Mouse (Mus musculus) kidney, embryonic 16.5 days (tissue): ENCODE measurements at regions not wholly inside any gene's neighbourhood (a gene's known extent, or its start where the extent isn't known, plus 50 kb on each side); places are given as distances from the start of the nearest gene placed in this dataset.

Experiments
- ATAC-seq: fragments of 200-750 bp; cut with Nextera tagmentation; 2 replicates; pipeline ENCODE4 v1.8.0; 2017; ENCODE audit warnings: moderate TSS enrichment; ENCODE audit not compliant: low FRiP score, low TSS enrichment
- H3K27ac ChIP-seq: fragments of 300-500 bp; sonication (generic); 2 replicates; pipeline ENCODE4 v1.5.1; 2014; ENCODE audit warnings: low read length
- H3K27me3 ChIP-seq: fragments of 300-500 bp; sonication (generic); 2 replicates; pipeline ENCODE4 v1.6.1; 2014; ENCODE audit warnings: low read length, control low read depth, mixed read lengths; ENCODE audit not compliant: insufficient read depth
- H3K36me3 ChIP-seq: fragments of 300-500 bp; sonication (generic); 2 replicates; pipeline ENCODE4 v1.6.1; 2014; ENCODE audit warnings: low read length, control low read depth, mixed read lengths; ENCODE audit not compliant: insufficient read depth
- H3K4me1 ChIP-seq: fragments of 300-500 bp; sonication (generic); 2 replicates; pipeline ENCODE4 v1.6.1; 2014; ENCODE audit warnings: low read length, control low read depth, mixed read lengths; ENCODE audit not compliant: insufficient read depth
- H3K4me2 ChIP-seq: fragments of 300-500 bp; sonication (generic); replicated peaks from 2 replicates; pipeline ENCODE4 v1.6.1; 2014; ENCODE audit warnings: low read depth, low read length
- H3K4me3 ChIP-seq: fragments of 300-500 bp; sonication (generic); 2 replicates; pipeline ENCODE4 v1.5.1; 2014; ENCODE audit warnings: mild to moderate bottlenecking, low read length
- H3K9ac ChIP-seq: fragments of 300-500 bp; sonication (generic); replicated peaks from 2 replicates; pipeline ENCODE4 v1.6.1; 2014; ENCODE audit warnings: low read length
- H3K9me3 ChIP-seq: fragments of 300-500 bp; sonication (generic); 2 replicates; pipeline ENCODE4 v1.6.1; 2016; ENCODE audit warnings: low read length, control low read depth
- WGBS: fragments of 180-500 bp; shearing (Covaris S2); extraction: QIAGEN DNeasy Blood & Tissue Kit; methylation state at CpG from one replicate; pipeline ENCODE4 v1.1.7; 2014; 5-methylcytosine and 5-hydroxymethylcytosine counted together

DNA sequence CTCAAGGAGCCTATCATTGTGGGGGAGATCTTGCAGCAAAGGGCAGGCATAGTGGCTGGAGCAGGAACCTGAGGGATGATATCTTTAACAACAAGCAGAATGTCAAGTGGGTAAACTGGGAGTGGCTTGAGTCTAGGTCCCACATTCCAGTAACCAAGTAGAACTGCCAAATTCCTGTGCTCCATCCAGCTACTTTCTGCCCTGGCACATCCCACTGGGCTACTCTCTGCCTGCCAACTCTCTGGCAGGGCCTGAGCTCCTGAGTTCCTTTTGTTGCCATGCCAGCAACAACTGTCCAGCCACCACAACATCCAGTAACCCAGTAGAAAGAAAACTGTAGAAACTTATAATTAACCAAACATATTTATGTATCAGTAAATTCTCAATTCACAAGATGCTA is 1088.8 kb upstream of the Tenm4 start:
- Histone ChIP-seq H3K9ac (no peak overlapping the region), H3K4me2 (no peak overlapping the region), H3K9me3 (no peaks in the 10 kb centered on the region), H3K4me1 (no peaks in the 10 kb centered on the region), H3K36me3 (no peaks in the 10 kb centered on the region), H3K27ac (no peak overlapping the region), H3K27me3 (no peaks in the 10 kb centered on the region), H3K4me3 (no peak overlapping the region)
- ATAC-seq: no peak

DNA sequence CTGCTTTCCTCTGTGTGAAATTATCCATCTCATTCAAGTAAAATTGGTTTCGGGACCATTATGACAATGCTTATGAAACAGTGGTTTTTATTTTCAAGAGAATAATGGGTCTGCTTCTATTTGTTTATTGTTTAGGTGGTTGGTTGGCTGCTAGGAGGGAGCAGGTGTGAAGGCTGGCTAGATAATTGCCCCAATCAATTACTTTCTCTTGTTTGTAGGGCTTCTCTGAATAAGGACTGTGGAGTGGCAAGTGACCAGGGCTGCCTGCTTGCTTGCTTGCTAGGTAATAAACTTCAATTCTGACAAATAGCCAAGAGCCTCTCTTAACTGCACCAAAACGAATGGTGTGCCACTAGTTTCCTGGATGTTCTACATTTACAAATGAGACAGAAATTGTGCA is 1086.7 kb upstream of the Tenm4 start:
- no peaks in the 10 kb centered on the region for H3K4me1 ChIP-seq
- no peak overlapping the region for H3K27ac ChIP-seq
- H3K36me3 ChIP-seq: no peaks in the 10 kb centered on the region
- no peaks in the 10 kb centered on the region for H3K9me3 ChIP-seq
- H3K4me3 ChIP-seq: no peak overlapping the region
- H3K27me3 ChIP-seq: no peaks in the 10 kb centered on the region
- 41% methylated on average over 2 of the region's 2 CpGs for WGBS
- no peak for ATAC-seq
- H3K9ac ChIP-seq: no peak overlapping the region
- no peak overlapping the region for H3K4me2 ChIP-seq

DNA sequence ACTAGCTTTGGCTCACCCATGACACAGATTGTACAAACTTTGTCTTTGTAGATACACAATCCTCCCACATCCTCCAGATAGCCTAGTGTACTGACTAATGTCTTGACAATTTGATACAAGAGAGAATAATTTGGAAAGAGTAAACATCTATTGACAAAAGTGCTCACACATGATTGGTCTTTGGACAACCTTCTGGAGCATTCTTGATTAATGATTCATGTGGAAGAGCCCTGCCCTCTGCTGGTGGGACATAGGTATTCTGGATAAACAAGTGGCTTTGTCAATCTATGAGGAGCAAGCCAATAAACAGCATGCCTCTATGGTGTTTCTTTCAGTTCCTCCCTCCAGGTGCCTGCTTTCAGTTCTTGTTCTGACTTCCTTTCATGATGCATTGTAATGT is 1079.7 kb upstream of the Tenm4 start:
- Histone ChIP-seq H3K4me3 (no peak overlapping the region), H3K36me3 (no peaks in the 10 kb centered on the region)

DNA sequence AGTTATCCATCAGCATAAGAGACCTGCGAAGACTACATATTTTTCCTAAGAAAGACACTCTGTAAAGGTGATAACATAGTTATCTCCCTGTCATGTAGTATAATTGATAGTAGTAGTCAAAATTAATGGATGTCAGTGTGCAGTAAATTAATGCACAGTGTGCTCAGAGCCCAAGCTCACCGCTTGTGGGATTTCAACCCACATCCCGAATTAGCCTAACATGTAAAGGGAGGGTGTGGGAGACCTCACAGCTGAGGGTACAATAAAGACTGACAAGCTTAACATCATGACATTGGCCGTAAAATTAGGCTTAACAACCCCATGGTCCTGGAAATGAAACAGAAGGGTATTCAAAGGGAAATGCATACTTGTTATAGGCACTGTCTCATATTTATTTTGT is 1042.0 kb upstream of the Tenm4 start:
- 60% methylated on average over 4 of the region's 4 CpGs for WGBS
- no peak for ATAC-seq

More for the DNA sequence above, 1079.7 kb upstream of the Tenm4 start:
- Histone ChIP-seq H3K4me2 (no peak overlapping the region), H3K9ac (no peak overlapping the region), H3K27me3 (no peaks in the 10 kb centered on the region), H3K27ac (no peak overlapping the region), H3K9me3 (no peaks in the 10 kb centered on the region), H3K4me1 (no peaks in the 10 kb centered on the region)
- no peak for ATAC-seq

DNA sequence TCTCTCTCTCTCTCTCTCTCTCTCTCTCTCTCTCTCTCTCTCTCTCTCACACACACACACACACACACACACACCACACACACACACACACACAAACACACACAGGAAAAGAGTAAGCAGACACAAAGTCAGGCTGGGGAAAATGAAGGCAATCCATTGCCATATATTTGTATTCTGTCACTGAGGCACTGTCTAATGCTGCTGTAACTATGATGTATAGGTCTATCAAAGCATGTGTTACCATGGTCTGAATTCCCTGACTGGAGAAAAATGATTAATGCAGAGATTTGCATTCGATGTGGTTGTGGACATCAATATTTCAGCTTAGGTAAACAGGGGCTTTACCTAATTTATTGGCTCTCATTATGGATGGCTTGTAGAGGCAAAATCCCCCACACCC is 1038.0 kb upstream of the Tenm4 start:
- H3K27me3 ChIP-seq: no peaks in the 10 kb centered on the region
- WGBS: 58% methylated on average over 1 of the region's 1 CpGs
- no peak for ATAC-seq
- no peaks in the 10 kb centered on the region for H3K9me3 ChIP-seq
- no peaks in the 10 kb centered on the region for H3K36me3 ChIP-seq
- H3K4me3 ChIP-seq: no peak overlapping the region
- no peak overlapping the region for H3K9ac ChIP-seq
- H3K4me1 ChIP-seq: no peaks in the 10 kb centered on the region
- no peak overlapping the region for H3K4me2 ChIP-seq
- H3K27ac ChIP-seq: no peak overlapping the region

More for the DNA sequence above, 1042.0 kb upstream of the Tenm4 start:
- Histone ChIP-seq H3K4me3 (no peak overlapping the region), H3K9ac (no peak overlapping the region), H3K27ac (no peak overlapping the region), H3K4me1 (no peaks in the 10 kb centered on the region), H3K36me3 (no peaks in the 10 kb centered on the region), H3K4me2 (no peak overlapping the region), H3K27me3 (no peaks in the 10 kb centered on the region), H3K9me3 (no peaks in the 10 kb centered on the region)

DNA sequence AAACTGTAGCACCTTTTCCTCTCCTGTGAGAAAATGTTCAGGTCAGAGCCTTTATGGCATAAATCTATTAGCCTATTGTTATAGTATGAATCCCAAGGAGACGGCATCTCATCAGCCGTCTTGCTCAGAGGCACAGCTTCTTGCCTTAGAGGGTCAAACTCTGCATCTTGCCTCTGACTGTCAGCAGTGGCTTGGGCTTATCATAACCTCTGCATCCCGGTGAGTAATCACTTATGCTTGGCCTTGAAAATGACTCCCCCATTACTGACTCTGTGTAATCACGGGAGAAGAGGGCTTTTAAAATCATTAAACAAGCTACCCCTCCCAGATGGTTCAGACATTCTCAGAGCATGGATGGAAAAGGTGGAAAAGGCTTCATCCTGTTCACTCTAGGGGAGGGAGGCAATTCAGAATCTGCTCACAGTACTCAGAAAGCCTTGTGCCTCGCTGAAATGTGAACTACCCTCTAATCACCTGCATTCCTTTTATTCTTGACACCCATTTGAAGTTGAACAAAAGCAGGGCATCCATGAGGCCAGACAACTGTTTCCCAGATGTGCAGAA is 1036.9 kb upstream of the Tenm4 start:
- Histone ChIP-seq H3K27ac (no peak overlapping the region), H3K27me3 (no peaks in the 10 kb centered on the region), H3K9ac (no peak overlapping the region), H3K4me2 (no peak overlapping the region), H3K4me1 (no peaks in the 10 kb centered on the region), H3K4me3 (no peak overlapping the region), H3K9me3 (no peaks in the 10 kb centered on the region), H3K36me3 (no peaks in the 10 kb centered on the region)
- 30% methylated on average over 5 of the region's 5 CpGs for WGBS
- ATAC-seq: no peak

DNA sequence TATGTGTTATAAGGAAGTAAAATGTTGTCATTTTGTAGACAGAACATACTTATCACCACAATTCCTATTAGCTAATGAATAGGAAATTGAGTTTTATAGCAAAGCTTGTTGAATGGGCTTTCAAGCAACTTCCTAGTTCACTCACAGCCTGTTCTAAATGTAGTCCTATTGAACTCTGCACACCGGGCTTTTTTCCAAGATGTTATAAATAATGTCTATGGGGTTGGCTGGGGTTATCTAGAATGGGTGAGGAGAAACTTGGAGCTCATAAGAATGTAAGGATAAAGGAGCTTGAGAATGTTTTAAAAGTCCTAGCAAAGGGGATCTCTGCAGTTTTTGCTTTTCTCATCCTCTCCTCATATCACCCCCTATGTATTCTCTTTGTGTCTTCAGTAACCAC is 1029.3 kb upstream of the Tenm4 start:
- Histone ChIP-seq H3K27ac (peak overlapping the region; percentile 50; the same call in 1 of the 2 replicates), H3K4me3 (no peak overlapping the region), H3K27me3 (no peaks in the 10 kb centered on the region), H3K9ac (no peak overlapping the region), H3K4me1 (no peaks in the 10 kb centered on the region), H3K36me3 (no peaks in the 10 kb centered on the region), H3K9me3 (no peaks in the 10 kb centered on the region), H3K4me2 (no peak overlapping the region)
- WGBS: 39% methylated on average over 1 of the region's 1 CpGs
- ATAC-seq: no peak

DNA sequence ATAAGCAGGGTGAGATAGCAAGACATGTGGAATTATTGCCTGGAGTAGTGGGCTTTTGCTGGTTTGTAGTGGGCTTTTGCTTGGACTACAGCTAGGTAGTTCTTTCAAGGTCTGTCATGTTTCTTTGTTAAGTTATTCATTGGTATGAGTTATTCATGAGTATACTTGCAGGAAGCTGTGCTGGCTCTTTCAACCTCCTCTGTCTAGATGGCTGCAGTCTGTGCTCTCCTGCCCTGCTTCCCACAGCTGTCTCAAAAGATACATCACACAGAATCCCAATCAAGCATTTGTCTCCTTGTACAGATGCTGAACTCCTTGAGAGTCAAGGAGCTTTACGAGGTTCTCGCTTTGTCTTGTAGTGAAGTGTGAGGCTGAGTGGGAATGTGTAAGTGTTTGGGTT is 1028.0 kb upstream of the Tenm4 start:
- no peaks in the 10 kb centered on the region for H3K27me3 ChIP-seq
- WGBS: 47% methylated on average over 2 of the region's 2 CpGs
- ATAC-seq: no peak

More for the DNA sequence above, 1028.0 kb upstream of the Tenm4 start:
- Histone ChIP-seq H3K4me2 (no peak overlapping the region), H3K36me3 (no peaks in the 10 kb centered on the region), H3K9ac (no peak overlapping the region), H3K4me3 (no peak overlapping the region), H3K9me3 (no peaks in the 10 kb centered on the region), H3K27ac (no peak overlapping the region), H3K4me1 (no peaks in the 10 kb centered on the region)
